Mouse (Mus musculus) left cerebral cortex, adult 18-20 months (tissue): ENCODE results near the gene Gal3st3. TPM values are rescaled to one million over a fixed set of nuclear protein-coding genes. Genes with fewer than 3 reads are reported as not detected.
A peak's percentile ranks its signal among the peaks of the same experiment; 100 is the strongest.

Experiments used
- DNase-seq, 2 experiments: peaks; one replicate each; pipeline ENCODE4 v3.0.0; 2021 to 2022; ENCODE audit warnings: low spot score in 2 of 2, mixed read lengths in 1 of 2
- long read RNA-seq, 2 experiments: library from polyadenylated mRNA; stranded (forward); transcript quantifications; one replicate each; pipeline ENCODE4 v2.0.0; 2021
- total RNA-seq, 2 experiments: library from RNA; stranded (reverse); gene quantifications; 2 replicates each; pipeline ENCODE4 v1.2.3; 2021

The Gal3st3 gene
- 10 to 100 TPM; 70.5 to 73.8 TPM for total RNA-seq
- long read RNA-seq, experiment 1, transcript Gal3st3-201 (3 exons, 2,421 nt): major isoform, 19 of 24 reads
- long read RNA-seq, experiment 1, partial matches to known transcripts: 1 of 24 reads
- long read RNA-seq, experiment 1, other reads (novel, unspliced or antisense): 4 of 24 reads
- long read RNA-seq, experiment 2, transcript Gal3st3-201 (3 exons, 2,421 nt): major isoform, 14 of 18 reads
- long read RNA-seq, experiment 2, partial matches to known transcripts: 1 of 18 reads
- long read RNA-seq, experiment 2, other reads (novel, unspliced or antisense): 3 of 18 reads

GRCm38 (mm10) chr19:5297903-5298800 is at the start of gene Gal3st3:
Gene Gal3st3 (plus strand): TSS chr19:5298331.
- peak; percentile 36 to 69 for DNase-seq

DNA sequence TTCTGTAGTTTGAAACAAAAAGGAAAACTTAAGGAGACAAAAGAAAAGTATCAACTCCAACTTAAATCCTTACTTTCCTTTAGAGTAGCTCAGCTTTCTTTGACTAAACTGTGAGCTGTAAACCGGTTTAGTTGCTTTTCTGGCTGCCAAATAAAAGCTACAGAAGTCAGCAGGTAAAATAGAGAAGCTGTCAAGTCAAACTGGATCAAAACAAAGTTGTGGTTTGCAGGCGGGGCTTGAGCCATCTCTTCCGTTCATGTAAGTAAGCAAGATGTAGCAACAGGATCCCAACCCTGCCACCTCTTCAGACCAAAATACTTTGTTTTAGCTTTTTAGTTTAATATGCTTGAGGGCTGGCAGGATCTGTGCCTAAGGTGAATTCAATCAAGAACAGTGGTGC is 41.0 kb upstream of the Gal3st3 start:
- DNase-seq: no peak

DNA sequence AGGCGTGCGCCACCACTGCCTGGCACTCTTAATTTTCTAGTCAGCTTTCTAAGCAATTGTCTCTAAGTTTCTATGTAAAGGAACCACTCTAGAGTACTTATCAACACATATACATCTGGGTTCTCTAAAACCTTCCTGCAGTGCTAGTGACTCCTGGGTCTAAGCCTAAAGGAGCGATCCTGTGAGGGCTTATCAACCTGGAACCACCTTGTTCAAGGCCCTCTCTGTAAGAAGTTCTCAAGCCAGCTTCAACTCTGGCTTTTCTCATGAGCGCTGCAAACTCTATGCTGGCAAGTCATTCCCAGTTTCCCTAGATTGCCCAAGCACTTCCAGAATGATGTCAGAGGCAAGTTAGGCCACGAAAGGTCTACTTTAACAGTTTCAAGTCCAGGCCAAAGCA is 31.1 kb upstream of the Gal3st3 start:
- DNase-seq: no peak

DNA sequence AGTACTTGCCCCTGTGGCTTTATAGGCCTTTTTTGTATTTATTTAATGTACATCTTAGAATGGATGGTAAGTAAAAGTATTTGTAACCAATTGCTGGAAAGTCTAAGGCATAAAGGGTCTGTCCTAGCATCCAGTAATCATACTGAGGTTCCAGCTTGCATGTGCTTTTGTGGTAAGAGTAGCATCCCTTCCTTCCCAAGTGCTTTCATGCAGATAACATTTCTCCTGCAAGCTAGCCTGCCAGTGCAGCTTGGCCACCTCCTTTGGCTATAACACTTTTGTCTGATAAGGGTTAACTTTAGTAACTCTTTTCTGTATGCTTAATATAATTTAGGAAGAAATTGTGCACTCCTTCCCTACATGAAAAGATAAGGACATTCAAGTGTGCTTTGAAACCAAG is 30.1 kb upstream of the Gal3st3 start:
- no peak for DNase-seq

DNA sequence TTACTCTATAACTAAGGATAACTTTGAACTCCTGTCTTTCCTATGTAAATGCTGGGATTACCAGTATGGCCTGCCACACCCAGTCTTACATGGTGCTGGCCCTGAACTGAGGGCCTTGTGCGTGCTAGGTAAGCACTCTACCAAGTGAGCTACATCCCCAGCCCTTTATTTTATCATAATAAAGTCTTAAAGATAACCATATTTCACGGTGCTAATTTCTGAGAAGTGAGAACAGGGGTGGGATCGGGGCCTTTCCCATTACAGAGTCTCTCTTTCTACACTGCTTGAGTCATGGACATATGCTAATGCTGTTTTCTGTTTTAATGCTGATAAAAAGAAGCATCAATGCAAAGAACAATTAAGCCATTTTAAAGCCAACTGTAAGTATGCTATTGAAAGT is 29.3 kb upstream of the Gal3st3 start:
- no peak for DNase-seq

DNA sequence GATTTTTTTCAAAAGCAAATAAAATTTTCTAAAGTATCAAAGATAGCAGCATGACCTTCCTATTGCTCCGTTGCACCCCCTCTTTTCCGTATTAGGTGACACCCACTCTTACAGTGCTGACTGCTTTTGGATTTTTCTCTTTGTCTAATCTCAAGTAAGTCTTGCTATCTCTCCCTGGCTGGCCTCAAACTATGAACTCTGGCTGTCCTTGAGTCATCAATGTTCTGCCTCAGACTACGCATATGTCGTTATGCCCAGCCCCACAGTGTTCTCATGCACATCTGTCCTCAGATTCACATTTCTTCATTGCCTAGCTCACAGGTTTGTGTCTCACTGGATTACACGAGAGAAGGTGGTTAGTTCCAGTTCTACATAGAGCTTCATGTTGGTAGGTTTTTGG is 28.7 kb upstream of the Gal3st3 start:
- DNase-seq: no peak

- no peak for DNase-seq
These were observed 26.7 kb upstream of the Gal3st3 start for GRCm38 (mm10) chr19:5271430-5271829.

GRCm38 (mm10) chr19:5272326-5272795 is 25.8 kb upstream of the Gal3st3 start:
- peak; percentile 12 to 20 for DNase-seq

DNA sequence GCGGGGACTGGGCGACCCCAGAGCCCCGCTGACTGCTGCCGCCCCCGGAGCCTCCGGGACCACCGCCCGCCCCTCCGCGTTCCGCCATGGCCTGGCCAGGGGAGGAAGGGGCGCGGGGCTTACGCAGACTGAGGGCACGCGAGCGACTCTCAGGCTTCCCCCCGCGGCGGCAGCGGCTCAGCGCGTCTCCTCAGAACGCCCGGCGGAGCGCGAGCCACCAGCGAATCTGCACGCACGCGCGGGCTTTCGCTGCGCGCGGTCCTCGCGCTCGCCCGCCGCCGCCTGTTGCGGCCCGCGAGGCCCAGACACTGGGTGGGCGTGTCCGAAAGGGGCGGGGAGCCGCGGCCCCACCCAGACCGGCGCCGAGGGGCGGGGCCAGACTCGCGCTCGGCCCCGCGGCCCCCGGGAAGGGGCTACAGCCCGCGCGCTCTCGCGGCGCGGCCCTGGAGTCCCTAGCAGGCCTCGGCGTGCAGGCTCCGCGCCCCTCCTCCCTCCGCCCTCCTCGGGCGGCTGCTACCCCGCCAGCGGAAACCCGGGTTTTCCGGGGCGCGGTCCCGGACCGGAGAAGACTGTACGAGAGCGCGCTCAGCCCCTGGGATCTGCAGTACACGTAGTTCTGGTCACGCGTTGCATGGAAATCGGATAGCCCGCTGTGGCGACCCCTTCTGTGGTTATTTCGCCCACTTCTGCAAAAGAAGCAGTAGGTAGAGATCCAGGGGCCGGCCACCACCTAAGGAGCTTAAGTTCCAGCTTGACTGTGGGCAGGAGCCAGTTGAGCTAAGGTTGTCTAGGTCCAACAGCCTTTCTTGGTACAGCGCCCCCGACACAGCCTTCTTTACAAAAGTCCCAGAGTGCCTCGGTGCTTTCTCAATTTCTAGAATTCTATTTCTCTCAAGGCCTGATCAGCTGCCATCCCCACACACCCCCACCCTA is 25.1 kb upstream of the Gal3st3 start, which contains the start of gene Pacs1:
Pacs1 (minus strand) TSS at position 319 of the 933 bp plus-strand sequence.
- peak; percentile 73 to 87 for DNase-seq

DNA sequence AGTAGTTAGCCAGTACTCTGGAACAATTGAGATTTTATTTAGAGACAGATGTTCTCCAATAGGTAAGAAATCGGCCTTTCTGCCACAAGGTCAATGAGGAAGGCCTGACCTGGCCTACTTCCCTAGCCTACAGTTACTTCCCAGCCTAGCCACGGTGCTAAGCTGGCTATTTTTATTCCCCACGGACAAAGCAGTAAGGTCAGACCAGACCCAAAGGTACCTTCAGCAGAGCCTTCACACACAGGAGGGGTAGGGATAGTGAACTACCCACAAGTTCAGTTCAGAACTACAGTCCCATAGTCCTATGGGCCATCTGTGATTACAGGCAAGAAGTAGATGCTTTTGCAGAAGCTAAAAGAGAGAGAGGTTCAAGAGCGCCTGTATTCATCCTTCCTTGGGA is 24.2 kb upstream of the Gal3st3 start:
- DNase-seq: no peak

- no peak for DNase-seq
These were observed 23.5 kb upstream of the Gal3st3 start for GRCm38 (mm10) chr19:5274641-5275040.

DNA sequence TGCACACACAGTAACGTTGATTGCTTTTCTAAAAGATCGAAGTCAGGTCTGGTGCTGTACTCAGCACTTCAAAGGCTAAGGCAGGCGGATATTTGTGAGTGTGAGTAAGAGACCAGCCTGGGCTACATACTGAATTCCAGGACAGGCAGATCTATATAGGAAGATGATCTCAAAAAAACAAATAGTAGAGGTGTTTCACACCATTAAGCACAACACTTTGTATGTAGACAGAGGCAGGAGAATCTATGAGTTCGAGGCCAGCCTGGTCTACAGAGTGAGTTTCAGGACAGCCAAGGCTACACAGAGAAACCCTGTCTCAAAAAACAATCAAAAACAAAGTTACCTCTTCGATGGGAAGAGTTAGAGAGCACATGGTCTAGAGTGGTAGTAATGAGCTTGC is 22.4 kb upstream of the Gal3st3 start:
- no peak for DNase-seq

- DNase-seq: no peak
These were observed 21.6 kb upstream of the Gal3st3 start for GRCm38 (mm10) chr19:5276531-5276930.

DNA sequence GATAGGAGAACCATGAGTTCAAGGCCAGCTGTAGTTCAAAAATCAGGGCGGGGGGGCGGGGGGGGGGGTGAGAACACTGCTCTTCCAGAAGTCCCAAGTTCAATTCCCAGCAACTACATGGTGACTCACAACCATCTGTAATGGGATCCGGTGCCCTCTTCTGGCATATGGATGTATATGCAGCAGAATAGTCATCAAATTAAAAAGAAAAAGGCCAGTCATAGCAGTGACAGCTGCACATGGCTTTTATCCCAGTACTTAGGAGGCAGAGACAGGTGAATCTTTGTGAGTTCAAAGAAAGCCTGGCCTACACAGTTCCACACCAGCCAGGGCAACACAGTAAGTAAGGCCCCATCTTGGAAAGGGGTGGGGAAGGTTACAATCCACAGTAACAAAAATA is 21.0 kb upstream of the Gal3st3 start:
- no peak for DNase-seq

DNA sequence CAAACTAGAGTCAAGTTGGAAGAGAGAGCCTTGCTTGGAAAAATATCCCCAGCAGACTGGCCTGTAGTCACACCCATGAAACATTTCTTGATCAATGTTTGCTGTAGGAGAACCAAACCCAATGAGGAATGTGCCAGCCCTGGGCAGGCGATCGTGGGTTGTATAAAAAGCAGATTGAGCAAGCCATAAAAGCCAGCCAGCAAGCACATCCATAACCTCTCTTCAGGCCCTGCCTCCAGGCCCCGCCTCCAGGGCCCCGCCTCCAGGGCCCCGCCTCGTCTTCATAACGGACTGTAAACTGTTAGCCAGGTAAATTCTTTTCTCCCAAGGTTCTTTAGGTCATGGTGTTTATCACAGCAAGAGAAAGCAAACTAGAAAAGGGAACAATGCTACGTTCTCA is 19.8 kb upstream of the Gal3st3 start:
- DNase-seq: no peak

GRCm38 (mm10) chr19:5294972-5295735 is 3.0 kb upstream of the Gal3st3 start, which contains the start of gene Sf3b2:
Gene Sf3b2 (minus strand): TSS chr19:5295455.
- peak; percentile 99 for DNase-seq

DNA sequence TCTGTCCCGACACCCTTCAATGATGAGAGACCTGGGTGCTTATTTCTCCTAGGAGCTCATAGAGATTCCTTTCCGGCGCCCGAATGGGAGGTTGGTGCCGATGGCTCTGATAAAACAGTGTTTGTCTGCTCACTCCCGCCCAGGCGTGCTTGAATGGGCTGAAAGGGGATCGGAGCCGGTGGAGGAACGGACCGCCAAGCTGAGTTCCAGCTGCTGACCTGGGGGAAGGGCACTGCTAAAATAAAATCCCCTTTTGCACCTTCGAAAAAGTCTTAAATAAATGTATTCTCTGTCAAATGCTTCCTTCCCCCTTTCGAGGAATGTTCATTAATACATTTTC is 2.4 kb upstream of the Gal3st3 start:
- DNase-seq: no peak

DNA sequence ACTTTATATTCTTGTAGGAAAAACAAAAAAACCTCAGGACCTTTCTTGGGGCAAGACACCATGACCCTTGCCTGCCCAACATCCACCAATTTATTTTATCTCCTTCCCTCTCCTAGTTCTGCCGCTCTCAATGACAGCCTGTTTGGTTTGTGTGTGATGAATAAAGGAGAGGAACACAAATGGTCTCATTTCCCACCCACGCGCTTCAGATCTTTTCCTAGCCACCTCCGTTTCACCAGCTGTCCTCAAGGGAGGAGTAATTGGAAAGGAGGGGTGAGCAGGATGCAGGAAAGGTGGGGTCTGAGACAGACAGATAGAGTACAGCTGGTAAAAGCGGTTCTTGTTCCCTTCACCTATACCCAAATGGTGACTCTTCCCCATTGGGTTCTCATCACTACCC is 1.5 kb upstream of the Gal3st3 start:
- DNase-seq: peak; percentile 56 to 77

- DNase-seq: no peak
These were observed 2.5 kb downstream of the Gal3st3 start for GRCm38 (mm10) chr19:5300588-5300987.

DNA sequence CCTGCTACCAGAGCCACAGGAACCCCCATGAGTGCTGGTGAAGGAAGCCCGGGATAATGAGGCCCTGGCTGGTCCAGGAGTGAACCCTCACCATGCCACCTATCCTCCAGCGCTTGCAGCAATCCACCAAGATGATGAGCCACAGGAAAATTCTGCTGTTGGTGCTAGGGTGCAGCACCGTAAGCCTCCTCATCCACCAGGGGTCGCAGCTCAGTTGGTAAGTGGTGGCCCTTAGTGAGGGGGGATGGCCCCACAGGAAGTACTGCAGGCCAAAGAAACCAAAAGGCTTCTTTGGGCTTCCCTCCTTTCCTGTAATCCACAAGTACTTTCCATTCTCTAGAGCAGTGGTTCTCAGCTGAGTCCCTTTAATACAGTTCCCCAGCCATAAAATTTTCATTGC is 4.3 kb downstream of the Gal3st3 start:
- DNase-seq: peak; percentile 35 to 44
